33 mouse cellular contexts compared by ENCODE assay signal in the genomic region with DNA sequence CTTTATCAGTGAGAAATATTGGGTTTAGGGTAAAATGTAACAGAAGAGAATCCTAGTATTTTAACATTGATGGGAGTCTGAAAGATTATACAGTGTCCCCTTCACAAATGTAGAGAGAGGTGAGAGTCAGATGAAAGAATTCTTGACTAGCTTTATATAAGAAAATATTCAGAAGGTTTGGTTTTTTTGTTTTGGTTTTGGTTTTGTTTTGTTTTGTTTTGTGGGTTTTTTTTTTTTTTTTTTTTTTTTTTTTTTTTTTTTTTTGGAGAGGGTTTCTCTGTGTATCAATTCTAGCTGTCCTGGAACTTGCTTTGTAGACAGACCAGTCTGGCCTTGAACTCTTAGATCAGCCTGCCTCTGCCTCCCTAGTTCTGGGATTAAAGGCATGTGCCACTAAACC. TPM values are rescaled to one million over a fixed set of nuclear protein-coding genes. Genes with fewer than 3 reads are reported as not detected.
"Had no signal": no experiment of that assay in that cellular context is flagged by ENCODE, and none has a peak within 500 bp of the region (broad histone marks: within the 10 kb centered on the region; RNA-seq: fewer than 3 reads in every experiment).

No protein-coding gene starts in this region.

- H3K9ac ChIP-seq: heart, embryonic 13.5 days; heart, embryonic 15.5 days; hindbrain, embryonic 13.5 days; hindbrain, embryonic 15.5 days; kidney, embryonic 15.5 days; limb, embryonic 13.5 days; limb, embryonic 15.5 days; liver, embryonic 12.5 days; liver, embryonic 14.5 days had no signal

- H3K4me2 ChIP-seq: heart, embryonic 11.5 days; heart, embryonic 13.5 days; heart, embryonic 15.5 days; hindbrain, embryonic 13.5 days; hindbrain, embryonic 15.5 days; kidney, embryonic 15.5 days; limb, embryonic 13.5 days; limb, embryonic 15.5 days; liver, embryonic 12.5 days had no signal

- H3K9me3 ChIP-seq: heart, embryonic 13.5 days; heart, embryonic 15.5 days; hindbrain, embryonic 13.5 days; hindbrain, embryonic 15.5 days; kidney, embryonic 15.5 days; limb, embryonic 13.5 days; limb, embryonic 15.5 days; liver, embryonic 12.5 days had no signal

- H3K36me3 ChIP-seq: heart, embryonic 15.5 days; hindbrain, embryonic 13.5 days; hindbrain, embryonic 15.5 days had no signal

- H3K27me3 ChIP-seq: heart, embryonic 13.5 days; heart, embryonic 15.5 days; hindbrain, embryonic 13.5 days; hindbrain, embryonic 15.5 days; kidney, embryonic 15.5 days; limb, embryonic 13.5 days; limb, embryonic 15.5 days; liver, embryonic 12.5 days had no signal

- ATAC-seq: hindbrain, postnatal 0 days; intestine, embryonic 16.5 days; liver, embryonic 12.5 days had no signal

- DNase-seq: gastrocnemius, adult 2 months; gastrocnemius, postnatal 10 days; gastrocnemius, postnatal 36 days; heart, adult 11 months; heart, adult 2 months; heart, postnatal 14 days; heart, postnatal 36 days; kidney, adult 11 months; kidney, adult 2 months; kidney, adult 9 months; kidney, postnatal 14 days; kidney, postnatal 36 days; layer of hippocampus, adult 9-11 months; layer of hippocampus, postnatal 36 days; left cerebral cortex, postnatal 4 days had no signal

- H3K27ac ChIP-seq: gastrocnemius, adult 2 months; heart, adult 2 months; heart, embryonic 13.5 days; heart, embryonic 15.5 days; hindbrain, embryonic 13.5 days; hindbrain, embryonic 15.5 days; hindbrain, postnatal 0 days; kidney, embryonic 15.5 days; kidney, postnatal 0 days; limb, embryonic 13.5 days; limb, embryonic 15.5 days; liver, embryonic 12.5 days; liver, embryonic 14.5 days had no signal

- H3K4me1 ChIP-seq: heart, embryonic 13.5 days; heart, embryonic 15.5 days; hindbrain, embryonic 13.5 days; hindbrain, embryonic 15.5 days; kidney, embryonic 15.5 days; limb, embryonic 13.5 days; limb, embryonic 15.5 days; liver, embryonic 12.5 days had no signal

- H3K4me3 ChIP-seq: gastrocnemius, adult 2 months; heart, adult 2 months; heart, embryonic 13.5 days; heart, embryonic 15.5 days; hindbrain, embryonic 13.5 days; hindbrain, embryonic 15.5 days; kidney, embryonic 15.5 days; limb, embryonic 13.5 days; limb, embryonic 15.5 days; liver, embryonic 12.5 days had no signal

RNA-seq across cellular contexts. Expression of a gene that starts 33.3 kb away (rescaled TPM):
- total RNA-seq: gastrocnemius, adult 2 months; heart, adult 2 months; layer of hippocampus, adult 18-20 months; layer of hippocampus, adult 8-10 months; left cerebral cortex, adult 18-20 months; left cerebral cortex, postnatal 25 days had no signal
- polyA plus RNA-seq: heart, adult 2 months; kidney, adult 2 months; liver, adult 2 months had no signal
